Mouse (Mus musculus) WW6 (cell line): Measurements from ENCODE around the gene Lrrn1.

Experiments used
- DNase-seq: peaks from one replicate; pipeline ENCODE4 v3.0.0-alpha.2; 2013; ENCODE audit warnings: low read depth, low spot score

Gene Lrrn1

GRCm38 (mm10) chr6:107583759-107584383 is 54.3 kb downstream of the Lrrn1 start:
- DNase-seq = no peak

- DNase-seq = no peak
Measured at GRCm38 (mm10) chr6:107605151-107605550, 75.6 kb downstream of the Lrrn1 start.

GRCm38 (mm10) chr6:107614288-107614687 is 84.7 kb downstream of the Lrrn1 start:
- no peak for DNase-seq
